Mouse (Mus musculus) stomach, postnatal 0 days (tissue): ENCODE measurements at regions not wholly inside any gene's neighbourhood (a gene's known extent, or its start where the extent isn't known, plus 50 kb on each side); places are given as distances from the start of the nearest gene placed in this dataset.

Source experiments
- CTCF ChIP-seq: IDR thresholded peaks from 2 replicates; pipeline ENCODE4 v1.5.1; 2016; ENCODE audit warnings: antibody characterized with exemption, low read depth, mild to moderate bottlenecking, moderate library complexity
- EP300 ChIP-seq: optimal IDR thresholded peaks from 2 replicates; pipeline ENCODE3; 2016; ENCODE audit warnings: antibody characterized with exemption

DNA sequence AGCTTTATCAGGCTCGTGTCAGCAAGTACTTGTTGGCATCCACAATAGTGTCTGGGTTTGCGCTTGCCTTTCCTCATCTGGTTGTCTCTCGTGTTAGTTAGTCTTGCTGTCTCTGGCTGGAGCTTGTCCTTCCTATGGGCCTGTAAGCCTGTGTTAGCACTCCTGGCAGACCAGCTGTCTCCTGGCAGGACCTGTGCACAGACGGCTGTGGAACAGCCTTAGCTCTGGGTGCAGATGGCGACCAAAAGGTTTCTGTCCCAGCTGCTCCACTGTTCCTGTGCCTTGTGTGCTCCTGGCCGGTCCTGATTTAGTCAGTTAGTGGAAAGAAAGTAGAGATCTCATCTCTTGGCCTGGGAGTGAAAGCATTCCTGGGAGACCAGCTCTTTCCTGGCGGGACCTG lies 101.5 kb upstream of the Trpc4 start:
- TF ChIP-seq CTCF (no peak), EP300 (no peak)
